In the genomic region with DNA sequence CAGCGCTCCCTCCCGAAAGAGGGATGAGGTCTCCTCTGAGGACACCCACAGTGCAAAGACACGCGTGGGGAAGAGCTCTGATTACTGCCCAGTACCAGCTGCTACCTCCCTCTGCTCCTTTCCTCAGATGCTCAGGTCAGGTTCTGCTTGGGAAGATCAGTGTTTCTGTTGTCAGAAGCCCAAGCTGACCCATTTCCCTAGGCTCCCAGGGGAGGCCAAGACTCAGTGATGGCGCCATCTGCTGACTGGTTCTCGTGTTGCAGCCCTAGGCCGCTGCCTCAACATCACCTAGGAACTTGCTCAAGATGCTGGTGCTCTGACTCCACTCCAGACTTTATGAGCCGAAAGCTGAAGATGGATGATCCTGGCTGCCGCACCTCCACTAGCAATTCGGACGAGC, we compare ENCODE assay signal across 9 mouse cellular contexts. TPM values are rescaled to one million over a fixed set of nuclear protein-coding genes. Genes with fewer than 3 reads are reported as not detected.
DNase-seq lines count a peak whose midpoint lies in the region; ATAC-seq lines count a peak whose summit lies in the region.
"Had no signal": no experiment of that assay in that cellular context is flagged by ENCODE, and none has a peak within 500 bp of the region (broad histone marks: within the 10 kb centered on the region; RNA-seq: fewer than 3 reads in every experiment).

No protein-coding gene starts in this region.

- H3K9ac ChIP-seq in intestine, embryonic 14.5 days (ENCODE audit: low read length) = no peak overlapping the region
- H3K9ac ChIP-seq: midbrain, embryonic 12.5 days had no signal

- H3K4me3 ChIP-seq in intestine, embryonic 14.5 days (ENCODE audit: low read depth, low read length) = no peak overlapping the region
- H3K4me3 ChIP-seq: midbrain, embryonic 12.5 days had no signal

- peak; percentile 74 for DNase-seq in CD4-positive, CD25-positive, alpha-beta regulatory T cell, adult 2 months (ENCODE audit: low read depth, low spot score)
- peak; percentile 92 to 96 for DNase-seq in cerebellum, adult 18-20 months
- DNase-seq in frontal cortex, adult 2 months (ENCODE audit: extremely low spot score in 1 of 2, low spot score in 1 of 2) = peak; percentile 72 to 96
- peak; percentile 82 for DNase-seq in intestine, embryonic 14.5 days (ENCODE audit: low spot score)
- DNase-seq in left cerebral cortex, adult 9 months (ENCODE audit: low spot score in 2 of 2) = peak; percentile 40 to 93
- DNase-seq in naive thymus-derived CD4-positive, alpha-beta T cell, adult 2 months (ENCODE audit: low read depth) = peak; percentile 62
- DNase-seq in spleen, postnatal 4 days (ENCODE audit: low spot score in 2 of 2) = peak; percentile 58 to 85

- H3K4me1 ChIP-seq in intestine, embryonic 14.5 days (replicated peaks; ENCODE audit: control insufficient read depth, insufficient read depth, low read length) = no peaks in the 10 kb centered on the region
- H3K4me1 ChIP-seq: midbrain, embryonic 12.5 days had no signal

- H3K27me3 ChIP-seq in intestine, embryonic 14.5 days (replicated peaks; ENCODE audit: control insufficient read depth, insufficient read depth, low read length) = no peaks in the 10 kb centered on the region
- H3K27me3 ChIP-seq: midbrain, embryonic 12.5 days had no signal

- 50% methylated on average over 11 of the region's 11 CpGs for WGBS in intestine, embryonic 14.5 days

- no peak overlapping the region for H3K4me2 ChIP-seq in intestine, embryonic 14.5 days (ENCODE audit: low read length)
- H3K4me2 ChIP-seq: midbrain, embryonic 12.5 days had no signal

- no peak overlapping the region for H3K27ac ChIP-seq in intestine, embryonic 14.5 days (ENCODE audit: low read depth)
- H3K27ac ChIP-seq: midbrain, embryonic 12.5 days had no signal

- ATAC-seq in CD4-positive, CD25-positive, alpha-beta regulatory T cell, adult 4 months = no peak
- ATAC-seq in intestine, embryonic 14.5 days (replicated peaks; ENCODE audit: low FRiP score, low TSS enrichment, low read depth) = no peak

- no peaks in the 10 kb centered on the region for H3K36me3 ChIP-seq in intestine, embryonic 14.5 days (ENCODE audit: control insufficient read depth, insufficient read depth, low read length)
- H3K36me3 ChIP-seq: midbrain, embryonic 12.5 days had no signal

- no peaks in the 10 kb centered on the region for H3K9me3 ChIP-seq in intestine, embryonic 14.5 days (ENCODE audit: control insufficient read depth, low read length)
- H3K9me3 ChIP-seq: midbrain, embryonic 12.5 days had no signal

RNA-seq across cellular contexts. Expression of a gene that starts 52.4 kb away (rescaled TPM):
- 10 to 100 TPM; 57.6 to 69.2 TPM for polyA plus RNA-seq in CD4-positive, CD25-positive, alpha-beta regulatory T cell, adult 4 months (2017; shearing (Covaris generic))
- 129 and 133 TPM in 2 replicates for polyA plus RNA-seq in frontal cortex, adult 2 months (2012; rRNA removed)
- 3.5 and 4.8 TPM in 2 replicates for polyA plus RNA-seq in intestine, embryonic 14.5 days (2014; fragmentation: Nextera tagmentation; extraction: Ambion mirVana)

Comparison
In these comparisons a context has a peak if more than half of its experiments do, and no peak if none do; other contexts are left out.
1. RNA of a gene that starts 52.4 kb away (polyA plus RNA-seq): 129 to 133 TPM in frontal cortex, adult 2 months and 57.6 to 69.2 TPM in CD4-positive, CD25-positive, alpha-beta regulatory T cell, adult 4 months; 3.5 to 4.8 TPM in intestine, embryonic 14.5 days; every median in the first group is over 10 times any median in the second.
2. Peak in every context shown above with its lines, with median percentiles within 50 percentile points of each other: DNase-seq.